Mouse (Mus musculus) gastrocnemius, postnatal 36 days (tissue): Measurements from ENCODE around the gene Atp2a2. TPM values are rescaled to one million over a fixed set of nuclear protein-coding genes. Genes with fewer than 3 reads are reported as not detected.
"Not testable (repeated sequence)": the region's sequence is repeated elsewhere in the genome, so short reads cannot be mapped to it uniquely, and the experiment has no call there.

Experiments
- DNase-seq, 2 experiments: peaks; one replicate each; pipeline ENCODE4 v3.0.0; 2022
- intact Hi-C: fragments of 180-260 bp; cut with DNase I; formaldehyde crosslinking; loops from one replicate; pipeline ENCODE4 v1.15.1; 2025
- total RNA-seq, 2 experiments: library from RNA; stranded (reverse); gene quantifications; 2 replicates each; pipeline ENCODE4 v1.2.3; 2021

Gene Atp2a2
- total RNA-seq, 2 experiments from 2014 or later: 175 to 549 TPM

DNA sequence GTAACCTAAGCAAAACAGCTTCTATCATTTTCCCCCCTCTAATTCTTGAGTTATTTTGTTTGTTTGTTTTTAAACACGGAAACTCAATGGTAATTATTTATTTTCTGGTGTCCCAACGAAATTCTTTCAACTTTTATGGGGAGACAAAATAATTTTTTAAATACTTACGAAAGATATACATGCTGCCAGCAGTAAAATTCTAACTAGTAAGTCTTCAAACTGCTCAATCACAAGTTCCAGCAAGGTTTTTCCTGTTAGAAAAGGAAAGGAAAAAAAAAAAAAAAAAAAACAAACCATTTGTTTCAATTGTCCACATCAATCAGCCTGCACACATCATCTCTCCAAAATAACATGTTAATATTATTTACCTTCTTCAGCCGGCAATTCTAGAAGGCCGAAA, 1.5 kb downstream of the Atp2a2 start:
- intact Hi-C loops: loop anchor here (5.0 kb wide), 1 partner anchor 112 kb away; the partner anchor contains the start of gene Ift81
- DNase-seq: no peak

DNA sequence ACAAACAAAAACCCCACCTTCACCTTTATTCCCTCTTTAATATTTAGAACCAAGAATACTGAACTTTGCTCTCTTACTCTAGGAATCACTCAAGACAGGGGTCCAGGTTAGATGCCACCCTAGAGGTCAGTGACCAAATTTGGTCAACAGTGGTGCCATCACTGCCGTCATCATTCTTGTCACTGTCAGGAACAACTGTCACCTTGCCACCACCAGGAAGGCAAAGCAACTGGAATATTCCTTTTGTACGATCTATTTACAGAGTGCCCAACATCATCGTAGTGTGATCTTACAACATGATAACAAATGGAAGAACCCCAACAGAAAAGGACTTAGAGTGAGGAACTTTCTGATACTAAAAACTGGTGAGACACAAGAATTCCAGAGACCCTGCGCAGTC, 1.9 kb downstream of the Atp2a2 start:
- DNase-seq: no peak
- intact Hi-C loops: loop anchor here (5.0 kb wide), 1 partner anchor 112 kb away; the partner anchor contains the start of gene Ift81

DNA sequence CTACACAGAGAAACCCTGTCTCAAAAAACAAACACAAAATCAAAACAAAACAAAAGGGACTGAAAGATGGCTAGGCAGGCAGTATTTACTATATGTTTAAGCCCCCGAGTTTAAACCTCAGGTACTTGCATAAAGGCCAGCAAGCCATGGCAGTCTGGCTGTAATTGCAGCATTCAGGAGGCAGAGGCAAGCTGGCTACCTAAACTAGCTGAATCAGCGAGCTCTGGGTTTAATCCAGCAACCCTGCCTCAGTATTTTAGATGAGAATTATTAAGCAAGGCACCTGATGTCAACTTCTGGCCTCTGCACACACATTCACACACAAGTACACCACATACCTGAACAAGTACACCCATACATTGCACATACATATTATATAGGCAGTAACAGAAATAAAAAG, 4.0 kb downstream of the Atp2a2 start:
- DNase-seq: no peak
- intact Hi-C loops: no loop called here

DNA sequence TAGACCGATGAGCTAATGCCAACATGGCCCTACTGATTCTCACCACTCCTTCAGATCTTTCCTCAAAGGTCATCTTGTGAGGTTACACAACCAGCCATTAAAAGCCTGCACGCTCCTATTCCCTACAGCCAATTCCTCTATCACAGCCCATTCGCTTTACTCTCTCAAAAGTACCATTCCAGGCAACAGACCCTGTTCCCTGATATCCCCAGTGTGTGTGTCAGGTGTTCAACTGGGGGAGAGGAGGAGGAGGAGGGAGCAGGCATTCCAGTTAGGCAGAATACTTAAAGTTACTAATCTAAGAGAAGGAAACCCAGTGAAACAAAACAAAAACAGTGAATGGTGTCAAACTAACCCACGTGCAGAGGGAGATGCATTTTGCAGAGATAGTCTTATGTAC, 5.0 kb downstream of the Atp2a2 start:
- intact Hi-C loops: no loop called here

DNA sequence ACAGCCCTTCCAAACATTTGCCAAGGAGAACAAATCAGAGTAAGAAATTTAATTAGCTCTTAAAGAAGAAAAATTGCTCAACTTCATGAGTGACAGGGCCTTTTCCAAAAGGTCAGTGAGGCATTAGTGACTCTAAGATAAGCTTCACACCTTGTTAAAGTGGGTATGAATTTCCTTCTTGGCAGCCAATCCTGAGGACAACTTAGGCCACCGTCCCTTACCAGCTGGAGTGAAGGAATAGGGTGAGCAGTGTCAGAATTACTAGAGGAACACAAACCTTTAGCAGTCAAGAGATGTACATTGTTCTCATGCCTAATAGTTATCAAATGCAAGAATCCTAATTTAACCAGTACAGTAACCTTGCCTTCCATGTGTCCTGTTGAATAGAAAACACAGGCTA, 7.6 kb downstream of the Atp2a2 start:
- no peak for DNase-seq

More for the DNA sequence above, 5.0 kb downstream of the Atp2a2 start:
- no peak for DNase-seq

DNA sequence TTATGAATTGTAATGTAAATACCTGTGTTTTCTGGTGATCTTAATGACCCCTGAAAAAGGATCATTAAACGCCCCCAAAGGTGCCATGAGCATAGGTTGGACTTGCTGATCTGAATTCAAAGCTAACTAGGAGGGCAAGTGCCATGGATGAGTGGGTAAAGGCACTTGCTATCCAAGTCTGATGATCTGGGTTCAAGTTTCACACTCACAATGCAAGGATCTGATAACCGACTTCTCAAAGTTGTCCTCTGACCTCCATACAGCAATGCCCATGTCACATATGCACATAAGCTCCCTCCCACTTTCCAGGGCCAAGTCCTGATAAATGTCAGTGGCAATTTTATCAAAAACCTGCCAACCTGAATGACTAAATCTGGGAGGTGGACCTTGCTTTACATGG, 9.0 kb downstream of the Atp2a2 start:
- intact Hi-C loops: no loop called here
- no peak for DNase-seq

More for the DNA sequence above, 7.6 kb downstream of the Atp2a2 start:
- intact Hi-C loops: no loop called here

DNA sequence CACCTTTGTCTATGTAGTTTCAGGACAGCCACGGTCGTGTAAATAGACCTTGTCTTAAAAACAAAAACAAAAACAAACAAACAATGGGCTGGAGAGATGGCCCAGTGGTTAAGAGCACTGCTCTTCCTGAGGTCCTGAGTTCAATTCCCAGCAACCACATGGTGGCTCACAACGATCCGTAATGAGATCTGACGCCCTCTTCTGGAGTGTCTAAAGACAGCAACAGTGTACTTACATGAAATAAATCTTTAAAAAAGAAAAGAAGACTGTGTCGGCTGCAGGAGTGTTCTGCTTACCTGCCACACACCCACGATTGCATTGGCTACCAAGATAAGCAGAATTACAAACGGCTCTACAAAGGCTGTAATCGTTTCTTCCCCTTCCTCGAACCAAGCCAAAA, 10.6 kb downstream of the Atp2a2 start:
- intact Hi-C loops: no loop called here
- DNase-seq: no peak

DNA sequence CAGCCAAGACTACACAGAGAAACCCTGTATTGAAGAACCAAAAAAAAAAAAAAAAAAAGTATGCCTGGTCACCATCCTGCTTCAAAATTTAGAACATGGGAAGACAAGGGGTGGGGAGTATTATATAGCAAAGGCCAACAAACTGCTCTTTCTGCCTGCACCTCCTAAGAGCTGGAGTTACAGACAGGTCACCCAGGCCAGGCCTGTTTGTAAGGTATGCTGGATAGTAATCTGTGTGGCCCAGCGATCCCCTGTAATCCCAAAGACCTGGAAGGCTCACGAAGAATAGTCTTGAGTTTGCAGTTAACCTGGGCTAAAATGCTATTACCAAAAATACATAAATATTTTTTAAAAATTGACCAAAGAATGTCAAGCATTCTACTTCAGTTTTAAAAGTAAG, 11.9 kb downstream of the Atp2a2 start:
- DNase-seq: no peak
- intact Hi-C loops: no loop called here

DNA sequence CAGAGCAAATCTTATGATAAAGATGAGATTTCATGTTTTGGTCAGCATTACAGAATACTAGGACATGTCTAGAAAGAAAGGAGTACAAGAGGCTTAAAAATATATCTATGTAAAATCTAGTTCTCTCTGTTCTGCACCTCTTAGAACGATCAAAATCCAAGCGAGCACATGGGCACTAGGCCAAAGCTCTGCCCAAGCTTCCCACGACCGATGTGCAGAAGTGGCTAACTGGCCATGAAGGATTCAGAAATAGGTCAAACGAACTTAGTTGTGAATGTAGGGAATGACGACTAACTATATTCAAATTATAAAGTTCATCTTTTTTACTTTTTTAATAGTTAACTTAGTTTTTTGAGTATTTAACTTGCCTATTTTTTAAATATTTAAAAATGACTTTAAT, 14.2 kb downstream of the Atp2a2 start:
- no peak for DNase-seq
- intact Hi-C loops: no loop called here

DNA sequence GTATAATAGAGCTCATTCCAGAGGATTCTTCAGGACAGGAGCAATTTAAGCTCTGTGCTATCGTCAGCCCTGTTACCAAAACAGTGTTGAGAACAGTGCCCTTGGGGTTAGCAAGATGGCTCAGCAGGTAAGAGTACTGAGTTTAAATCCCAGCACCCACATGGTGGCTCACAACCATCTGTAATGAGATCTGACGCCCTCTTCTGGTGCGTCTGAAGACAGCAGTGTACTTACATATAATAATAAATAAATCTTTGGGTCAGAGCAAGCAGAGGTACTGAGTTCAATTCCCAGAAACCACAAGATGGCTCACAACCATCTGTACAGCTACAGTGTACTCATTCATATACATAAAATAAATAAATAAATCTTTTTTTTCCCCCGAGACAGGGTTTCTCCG, 15.8 kb downstream of the Atp2a2 start:
- intact Hi-C loops, DNase-seq: not testable (repeated sequence)

DNA sequence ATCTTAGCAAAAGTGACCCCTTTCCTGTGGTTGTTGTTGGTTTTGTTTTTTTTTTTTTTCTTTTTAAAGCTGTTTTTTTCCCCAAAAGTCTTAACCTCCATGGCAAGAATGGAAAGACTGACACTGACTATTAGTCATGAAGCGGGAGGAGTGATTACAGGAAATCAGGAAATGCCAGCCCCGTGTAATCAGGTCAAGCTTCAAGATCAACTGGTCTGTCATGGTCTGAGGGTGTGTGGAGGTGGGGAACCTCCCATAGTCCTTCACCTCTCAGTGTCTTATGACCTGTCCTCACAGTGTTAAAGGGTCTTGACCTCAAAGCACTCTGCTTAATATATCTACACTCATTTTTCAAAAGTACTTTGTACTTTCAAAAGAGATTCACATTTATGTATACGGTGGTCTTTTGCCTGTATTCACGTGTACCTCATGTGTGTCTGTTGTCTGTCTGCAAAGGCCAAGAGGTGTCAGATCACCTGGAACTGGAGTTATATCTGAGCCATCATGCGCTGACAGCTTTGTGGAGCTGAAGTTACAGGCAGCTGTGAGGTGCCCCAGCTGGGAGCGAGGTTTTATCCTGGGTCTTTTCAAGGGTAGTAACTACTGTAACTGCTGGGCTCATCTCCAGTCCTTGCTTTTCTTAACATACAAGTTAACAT, 19.2 kb downstream of the Atp2a2 start:
- DNase-seq: no peak
- intact Hi-C loops: no loop called here

DNA sequence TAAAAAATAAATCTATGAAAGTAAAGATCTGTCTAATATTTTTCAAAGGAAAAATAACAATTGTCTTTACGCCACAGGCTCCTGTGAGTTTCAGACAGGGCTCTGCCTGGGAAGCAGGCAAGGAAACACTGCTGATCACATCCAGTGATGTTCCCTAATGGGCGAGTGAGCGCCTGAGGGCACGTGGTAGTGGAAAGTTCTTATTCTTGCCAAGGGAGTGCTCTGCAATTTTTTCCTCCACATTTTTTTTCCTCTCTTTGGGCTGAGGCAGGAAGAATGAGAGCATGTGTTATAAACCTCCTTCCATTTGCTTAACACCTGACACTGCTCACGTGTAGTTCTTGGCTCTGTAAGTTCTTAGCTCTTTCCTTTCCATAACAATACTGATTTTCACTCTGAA, 20.2 kb downstream of the Atp2a2 start:
- no peak for DNase-seq
- intact Hi-C loops: no loop called here

DNA sequence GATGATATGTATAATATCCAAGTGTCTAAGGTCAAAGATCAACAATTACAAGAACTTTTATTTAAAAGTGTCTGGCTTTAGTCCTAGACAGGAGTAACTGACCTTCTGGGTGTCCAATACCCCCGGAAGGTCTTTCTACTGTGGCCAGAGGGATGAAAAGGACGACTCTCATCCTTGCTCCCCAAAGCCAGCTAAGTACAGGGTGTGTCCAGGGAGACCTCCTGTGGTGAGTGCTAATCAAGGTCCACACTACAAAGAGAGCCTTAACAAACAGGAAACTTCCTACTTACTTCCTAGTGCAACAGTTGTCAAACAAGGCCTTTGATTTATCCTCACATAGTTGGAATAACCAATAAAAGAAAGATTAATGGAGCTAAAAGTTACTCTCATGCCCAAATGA, 22.9 kb downstream of the Atp2a2 start:
- intact Hi-C loops: no loop called here
- no peak for DNase-seq

DNA sequence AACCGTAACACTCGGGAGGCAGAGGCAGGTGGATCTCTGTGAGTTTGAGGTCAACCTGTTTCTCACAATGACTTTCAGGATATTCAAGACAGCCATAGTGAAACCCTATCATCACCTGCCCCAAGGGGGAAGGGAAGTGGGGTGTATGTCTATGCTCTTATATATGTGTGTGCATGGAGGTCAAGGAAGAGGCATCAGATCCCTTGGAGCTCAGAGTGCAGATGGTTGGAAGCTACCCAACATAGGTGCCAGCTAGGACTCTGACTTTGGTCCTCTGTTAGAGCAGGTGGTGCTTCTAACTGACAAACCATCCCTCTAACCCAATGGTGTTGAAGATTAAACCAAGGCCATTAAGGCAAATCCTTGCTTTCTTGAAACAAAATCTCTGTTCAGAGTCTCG, 24.5 kb downstream of the Atp2a2 start:
- intact Hi-C loops: no loop called here

DNA sequence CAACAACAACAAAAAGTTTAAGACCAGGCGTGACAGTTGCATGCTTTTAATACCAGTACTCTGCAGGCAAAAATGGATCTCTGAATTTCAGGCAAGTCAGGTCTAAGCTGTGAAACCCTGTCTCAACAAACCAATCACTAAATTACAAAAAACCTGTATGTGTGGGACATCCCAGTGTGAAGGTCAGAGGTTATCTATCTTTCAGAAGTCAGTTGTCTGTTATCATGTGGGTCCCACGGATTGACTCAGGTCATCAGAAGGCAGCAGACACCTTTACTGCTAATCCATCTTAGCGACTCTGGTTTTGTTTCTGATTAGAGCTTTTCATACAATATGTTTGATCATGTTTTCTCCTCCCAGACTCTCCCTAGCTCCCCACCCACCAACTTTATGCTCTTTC, 25.9 kb downstream of the Atp2a2 start:
- intact Hi-C loops: no loop called here
- no peak for DNase-seq

More for the DNA sequence above, 24.5 kb downstream of the Atp2a2 start:
- no peak for DNase-seq

DNA sequence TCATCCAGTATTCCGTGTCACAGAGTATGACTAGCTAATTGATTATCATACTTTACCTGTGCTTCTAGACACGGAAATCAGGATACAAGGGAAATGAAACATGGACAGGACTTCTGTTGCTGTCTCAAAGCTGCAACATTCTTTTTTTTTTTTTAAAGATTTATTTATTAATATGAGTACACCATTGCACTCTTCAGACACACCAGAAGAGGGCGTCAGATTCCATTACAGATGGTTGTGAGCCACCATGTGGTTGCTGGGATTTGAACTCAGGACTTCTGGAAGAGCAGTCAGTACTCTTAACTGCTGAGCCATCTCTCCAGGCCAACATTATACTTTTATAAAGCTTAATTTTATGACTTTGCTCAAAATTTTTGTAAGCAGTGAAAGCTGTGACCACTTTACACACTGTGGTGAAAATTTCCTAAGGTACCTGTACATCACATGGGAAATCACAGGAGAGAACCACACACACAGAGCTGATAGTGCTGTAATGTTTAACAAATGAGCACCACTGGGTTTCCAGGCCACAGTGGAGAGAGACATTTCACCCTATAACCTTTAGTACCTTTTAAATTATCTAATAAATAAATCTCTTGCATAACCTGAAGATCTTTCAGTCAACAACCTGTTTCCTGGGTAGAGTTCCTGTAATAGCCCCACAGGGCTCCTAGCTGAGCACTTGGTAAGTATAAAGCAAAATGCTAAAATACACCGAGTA, 27.2 kb downstream of the Atp2a2 start:
- intact Hi-C loops: no loop called here
- no peak for DNase-seq

DNA sequence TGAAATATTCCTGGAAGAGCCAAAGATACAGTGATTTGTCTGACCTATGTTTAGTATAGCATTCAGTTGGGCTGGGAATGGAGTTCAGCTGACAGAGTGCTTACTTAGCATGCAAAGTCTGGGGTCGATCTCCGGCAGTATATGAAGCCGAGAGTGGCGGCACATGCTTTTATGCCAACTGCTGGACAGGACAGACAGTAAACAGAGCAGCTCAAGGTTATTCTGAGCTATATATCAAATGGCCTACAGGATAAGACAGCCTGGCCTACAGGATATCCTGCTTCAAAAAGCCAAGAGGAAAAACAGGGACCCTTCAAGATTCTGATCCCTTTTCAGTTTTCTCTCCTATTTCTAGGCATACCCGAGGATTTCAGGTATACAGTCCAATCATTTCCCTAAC, 30.4 kb downstream of the Atp2a2 start:
- no peak for DNase-seq
- intact Hi-C loops: no loop called here

DNA sequence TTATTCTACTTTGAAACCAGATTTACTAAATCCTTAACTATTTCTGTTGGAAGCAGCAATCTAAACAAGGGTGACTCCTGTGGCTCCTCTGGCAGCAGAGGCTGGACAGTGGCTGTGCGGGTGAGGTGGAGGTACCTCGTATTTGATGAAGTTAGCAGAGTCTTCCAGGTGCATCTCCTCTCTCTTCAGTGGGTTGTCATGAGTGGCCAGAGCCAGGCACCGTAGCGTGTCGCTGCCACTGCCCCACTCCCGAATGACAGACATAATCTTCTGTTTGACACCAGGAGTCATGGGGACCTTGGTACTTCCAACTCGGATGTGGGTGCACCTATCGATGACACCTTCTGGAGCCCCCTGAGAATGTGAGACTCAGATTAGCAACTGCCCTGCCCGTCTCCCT, 40.6 kb downstream of the Atp2a2 start:
- intact Hi-C loops: no loop called here
- no peak for DNase-seq

DNA sequence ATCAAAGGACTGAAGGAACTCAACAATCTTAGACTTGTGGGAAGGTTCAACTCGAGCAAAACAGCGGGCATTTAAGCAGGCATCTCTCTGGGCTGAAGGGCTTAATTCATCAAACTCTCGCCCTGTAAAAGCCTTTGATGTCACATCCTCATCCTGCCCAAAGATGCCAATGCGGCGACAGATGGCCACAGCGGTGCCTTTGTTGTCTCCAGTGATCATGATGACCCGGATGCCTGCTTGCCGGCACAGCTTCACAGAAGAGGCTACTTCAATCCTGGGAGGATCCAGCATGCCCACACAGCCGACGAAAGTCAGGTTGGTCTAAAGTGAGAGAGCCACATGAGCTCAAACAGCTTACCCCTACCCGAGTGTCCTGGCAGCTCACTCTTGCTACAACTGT, 41.4 kb downstream of the Atp2a2 start:
- intact Hi-C loops: no loop called here
- DNase-seq: no peak

DNA sequence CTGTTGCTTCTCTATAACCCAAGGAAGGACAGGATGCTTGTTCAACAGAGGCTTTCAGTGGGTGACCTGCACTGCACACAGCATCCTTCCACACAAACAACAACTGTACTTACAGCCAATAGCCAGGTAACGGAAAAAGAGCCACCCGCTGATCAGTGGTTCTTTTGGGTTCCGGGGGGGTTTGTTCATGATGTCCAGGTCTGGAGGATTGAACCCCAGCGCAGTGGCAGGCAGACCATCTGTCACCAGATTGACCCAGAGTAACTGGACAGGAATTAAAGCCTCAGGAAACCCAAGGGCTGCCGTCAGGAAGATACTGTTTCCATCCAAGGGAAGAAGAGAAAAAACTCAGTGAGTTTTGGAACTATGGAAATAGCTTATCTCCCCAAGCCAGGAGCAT, 42.7 kb downstream of the Atp2a2 start:
- no peak for DNase-seq
- intact Hi-C loops: no loop called here

DNA sequence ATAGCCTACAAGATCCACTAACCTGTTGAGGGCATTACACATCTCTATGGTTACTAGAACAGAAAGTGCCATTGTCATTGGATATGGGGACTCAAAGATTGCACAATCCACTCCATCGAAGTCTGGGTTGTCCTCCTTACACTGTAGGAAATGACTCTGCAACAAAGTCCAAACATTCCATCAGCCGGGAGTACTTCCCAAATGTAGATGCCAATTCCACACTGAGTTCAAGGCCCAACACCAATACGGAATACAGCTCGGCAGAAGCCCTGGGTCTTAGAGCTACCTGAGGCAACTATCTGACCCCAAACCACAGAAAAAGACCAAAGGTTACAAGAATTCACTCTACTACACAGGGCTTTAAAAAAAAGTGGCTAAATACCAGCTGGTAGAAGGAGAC, 44.0 kb downstream of the Atp2a2 start:
- DNase-seq: no peak

DNA sequence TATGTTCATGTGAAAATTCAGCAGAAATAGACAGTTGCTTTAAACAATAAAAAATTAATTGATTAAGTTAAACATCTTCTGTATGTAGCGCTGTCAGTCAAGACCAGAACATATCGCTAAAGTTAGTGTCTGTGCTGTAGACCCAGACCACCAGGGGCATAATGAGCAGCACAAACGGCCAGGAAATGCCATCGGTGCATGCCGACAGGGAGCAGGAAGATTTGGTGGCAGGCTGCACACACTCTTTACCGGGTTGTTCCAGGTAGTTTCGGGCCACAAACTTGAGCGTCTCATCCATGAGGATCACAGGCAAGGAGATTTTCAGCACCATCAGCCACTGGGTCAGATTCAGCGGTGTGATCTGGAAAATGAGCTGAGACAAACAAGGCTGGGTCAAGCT, 45.0 kb downstream of the Atp2a2 start:
- DNase-seq, intact Hi-C loops: not testable (repeated sequence)

More for the DNA sequence above, 44.0 kb downstream of the Atp2a2 start:
- intact Hi-C loops: no loop called here
